Mouse (Mus musculus): Measurements from ENCODE around the gene Kank1. TPM values are rescaled to one million over a fixed set of nuclear protein-coding genes. Genes with fewer than 3 reads are reported as not detected.
A peak's percentile ranks its signal among the peaks of the same experiment; 100 is the strongest.

Kank1 gene
- total and polyA plus RNA-seq, 2 experiments from 2014 or later: 27.0 to 41.2 TPM

GRCm38 (mm10) chr19:25271591-25271990, 34.8 kb downstream of the Kank1 start:
- Histone ChIP-seq H3K9ac (replicated peaks; ENCODE audit: low read depth, low read length) (no peak overlapping the region), H3K27ac (ENCODE audit: low read depth) (no peak overlapping the region), H3K4me3 (ENCODE audit: low read depth, low read length) (no peak overlapping the region), H3K9me3 (replicated peaks; ENCODE audit: control insufficient read depth, low read length) (no peaks in the 10 kb centered on the region), H3K27me3 (ENCODE audit: control insufficient read depth, insufficient read depth, low read length) (no peaks in the 10 kb centered on the region), H3K4me2 (ENCODE audit: low read depth, low read length) (no peak overlapping the region), H3K4me1 (ENCODE audit: control insufficient read depth, insufficient read depth) (peaks cover 33% of the 10 kb centered on the region), H3K36me3 (replicated peaks; ENCODE audit: control insufficient read depth, insufficient read depth, low read length) (no peaks in the 10 kb centered on the region)
- WGBS: 48% methylated on average over 9 of the region's 9 CpGs
- TF ChIP-seq CTCF (IDR thresholded peaks at IDR 0.05; ENCODE audit: low read depth) (no peak), EP300 (IDR thresholded peaks at IDR 0.05; ENCODE audit: low read depth) (no peak)
- ATAC-seq (ENCODE audit: insufficient read depth, low read depth): no peak
- DNase-seq (ENCODE audit: low spot score): no peak

DNA sequence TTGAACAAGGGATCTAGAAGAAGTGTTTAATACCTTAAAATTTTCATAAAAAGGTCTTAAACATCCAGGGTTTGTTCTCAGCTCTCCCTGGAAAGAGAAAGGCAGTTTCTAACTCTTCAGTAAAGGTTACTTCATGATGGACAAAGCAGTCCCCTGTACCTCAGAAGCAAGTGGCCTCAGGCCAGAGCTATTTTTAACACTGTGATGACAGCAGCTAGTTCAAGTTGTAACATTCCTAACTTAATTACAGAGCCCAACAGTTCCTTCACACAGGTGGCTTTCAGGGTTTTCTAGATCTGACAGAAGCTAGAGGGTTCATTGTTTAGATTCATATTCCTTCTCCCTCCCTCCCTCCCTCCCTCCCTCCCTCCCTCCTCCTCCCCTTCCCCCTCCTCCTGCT, 36.4 kb downstream of the Kank1 start:
- H3K27me3 ChIP-seq (ENCODE audit: control insufficient read depth, insufficient read depth, low read length): no peaks in the 10 kb centered on the region
- H3K36me3 ChIP-seq (replicated peaks; ENCODE audit: control insufficient read depth, insufficient read depth, low read length): no peaks in the 10 kb centered on the region
- H3K4me2 ChIP-seq (ENCODE audit: low read depth, low read length): peak overlapping the region; percentile 30
- no peaks in the 10 kb centered on the region for H3K9me3 ChIP-seq (replicated peaks; ENCODE audit: control insufficient read depth, low read length)
- ATAC-seq (ENCODE audit: insufficient read depth, low read depth) (peak; percentile 66), DNase-seq (ENCODE audit: low spot score) (peak; percentile 82)
- TF ChIP-seq CTCF (IDR thresholded peaks at IDR 0.05; ENCODE audit: low read depth) (no peak), EP300 (IDR thresholded peaks at IDR 0.05; ENCODE audit: low read depth) (no peak)
- no peak overlapping the region for H3K4me3 ChIP-seq (ENCODE audit: low read depth, low read length)
- H3K27ac ChIP-seq (ENCODE audit: low read depth): peak overlapping the region; percentile 72
- H3K4me1 ChIP-seq (ENCODE audit: control insufficient read depth, insufficient read depth): peaks cover 31% of the 10 kb centered on the region
- no peak overlapping the region for H3K9ac ChIP-seq (replicated peaks; ENCODE audit: low read depth, low read length)

GRCm38 (mm10) chr19:25276600-25277395, 40.0 kb downstream of the Kank1 start:
- no peaks in the 10 kb centered on the region for H3K9me3 ChIP-seq (replicated peaks; ENCODE audit: control insufficient read depth, low read length)
- no peaks in the 10 kb centered on the region for H3K27me3 ChIP-seq (ENCODE audit: control insufficient read depth, insufficient read depth, low read length)
- no peak overlapping the region for H3K27ac ChIP-seq (ENCODE audit: low read depth)
- H3K36me3 ChIP-seq (replicated peaks; ENCODE audit: control insufficient read depth, insufficient read depth, low read length): no peaks in the 10 kb centered on the region
- DNase-seq (ENCODE audit: low spot score): no peak
- no peak for ATAC-seq (ENCODE audit: insufficient read depth, low read depth)
- no peak overlapping the region for H3K4me2 ChIP-seq (ENCODE audit: low read depth, low read length)
- WGBS: 86% methylated on average over 15 of the region's 15 CpGs
- TF ChIP-seq CTCF (IDR thresholded peaks at IDR 0.05; ENCODE audit: low read depth): no peak
- no peak overlapping the region for H3K9ac ChIP-seq (replicated peaks; ENCODE audit: low read depth, low read length)
- peaks cover 30% of the 10 kb centered on the region for H3K4me1 ChIP-seq (ENCODE audit: control insufficient read depth, insufficient read depth)
- no peak overlapping the region for H3K4me3 ChIP-seq (ENCODE audit: low read depth, low read length)

GRCm38 (mm10) chr19:25277761-25278160, 41.0 kb downstream of the Kank1 start:
- ATAC-seq (ENCODE audit: insufficient read depth, low read depth) (peak; percentile 57), DNase-seq (ENCODE audit: low spot score) (peak; percentile 58)
- H3K4me1 ChIP-seq (ENCODE audit: control insufficient read depth, insufficient read depth): peaks cover 24% of the 10 kb centered on the region
- no peaks in the 10 kb centered on the region for H3K27me3 ChIP-seq (ENCODE audit: control insufficient read depth, insufficient read depth, low read length)
- 21% methylated on average over 5 of the region's 5 CpGs for WGBS
- peak overlapping the region; percentile 18 for H3K4me2 ChIP-seq (ENCODE audit: low read depth, low read length)
- H3K9me3 ChIP-seq (replicated peaks; ENCODE audit: control insufficient read depth, low read length): no peaks in the 10 kb centered on the region
- no peak overlapping the region for H3K4me3 ChIP-seq (ENCODE audit: low read depth, low read length)
- H3K36me3 ChIP-seq (replicated peaks; ENCODE audit: control insufficient read depth, insufficient read depth, low read length): no peaks in the 10 kb centered on the region
- peak overlapping the region; percentile 7; the same call in 1 of the 2 replicates for H3K27ac ChIP-seq (ENCODE audit: low read depth)
- H3K9ac ChIP-seq (replicated peaks; ENCODE audit: low read depth, low read length): no peak overlapping the region
- TF ChIP-seq CTCF (IDR thresholded peaks at IDR 0.05; ENCODE audit: low read depth) (no peak), EP300 (IDR thresholded peaks at IDR 0.05; ENCODE audit: low read depth) (0 out of 2 replicates have a peak, but pooled peaks have one; percentile 45)

DNA sequence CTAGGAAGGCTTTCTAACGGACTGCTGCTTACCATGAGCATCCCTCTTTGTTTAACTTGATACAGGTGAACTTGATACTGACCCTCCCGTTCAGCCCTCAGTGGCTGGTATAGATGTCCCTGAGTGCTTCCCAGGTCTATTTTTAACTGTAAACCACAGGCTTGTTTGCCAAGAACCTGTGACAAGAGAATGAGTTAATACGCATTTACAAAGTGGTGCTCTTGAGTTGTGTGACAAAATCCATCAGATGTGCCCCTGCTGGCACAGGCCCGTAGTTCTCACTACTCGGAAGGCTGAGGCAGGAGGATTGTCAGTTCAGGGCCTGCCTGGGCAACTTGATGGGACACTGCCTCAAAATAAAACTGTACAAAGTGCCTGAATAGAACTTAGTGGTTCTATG, 42.8 kb downstream of the Kank1 start:
- DNase-seq (ENCODE audit: low spot score) (no peak), ATAC-seq (ENCODE audit: insufficient read depth, low read depth) (peak; percentile 54)
- no peaks in the 10 kb centered on the region for H3K36me3 ChIP-seq (replicated peaks; ENCODE audit: control insufficient read depth, insufficient read depth, low read length)
- H3K27me3 ChIP-seq (ENCODE audit: control insufficient read depth, insufficient read depth, low read length): no peaks in the 10 kb centered on the region
- peaks cover 18% of the 10 kb centered on the region for H3K4me1 ChIP-seq (ENCODE audit: control insufficient read depth, insufficient read depth)
- no peak overlapping the region for H3K9ac ChIP-seq (replicated peaks; ENCODE audit: low read depth, low read length)
- no peak overlapping the region for H3K4me2 ChIP-seq (ENCODE audit: low read depth, low read length)
- no peak overlapping the region for H3K4me3 ChIP-seq (ENCODE audit: low read depth, low read length)
- no peaks in the 10 kb centered on the region for H3K9me3 ChIP-seq (replicated peaks; ENCODE audit: control insufficient read depth, low read length)
- H3K27ac ChIP-seq (ENCODE audit: low read depth): no peak overlapping the region
- TF ChIP-seq EP300 (IDR thresholded peaks at IDR 0.05; ENCODE audit: low read depth) (no peak), CTCF (IDR thresholded peaks at IDR 0.05; ENCODE audit: low read depth) (0 out of 2 replicates have a peak, but pooled peaks have one; percentile 6)
- 35% methylated on average over 5 of the region's 5 CpGs for WGBS

- Histone ChIP-seq H3K4me3 (ENCODE audit: low read depth, low read length) (no peak overlapping the region), H3K36me3 (replicated peaks; ENCODE audit: control insufficient read depth, insufficient read depth, low read length) (no peaks in the 10 kb centered on the region), H3K4me2 (ENCODE audit: low read depth, low read length) (no peak overlapping the region), H3K9me3 (replicated peaks; ENCODE audit: control insufficient read depth, low read length) (no peaks in the 10 kb centered on the region), H3K9ac (replicated peaks; ENCODE audit: low read depth, low read length) (no peak overlapping the region), H3K27ac (ENCODE audit: low read depth) (no peak overlapping the region), H3K4me1 (ENCODE audit: control insufficient read depth, insufficient read depth) (peaks cover 13% of the 10 kb centered on the region), H3K27me3 (ENCODE audit: control insufficient read depth, insufficient read depth, low read length) (no peaks in the 10 kb centered on the region)
- TF ChIP-seq CTCF (IDR thresholded peaks at IDR 0.05; ENCODE audit: low read depth): no peak
- TF ChIP-seq EP300 (IDR thresholded peaks at IDR 0.05; ENCODE audit: low read depth): no peak
- WGBS: 98% methylated on average over 2 of the region's 2 CpGs
- DNase-seq (ENCODE audit: low spot score): no peak
- ATAC-seq (ENCODE audit: insufficient read depth, low read depth): no peak
Measured at GRCm38 (mm10) chr19:25283665-25284064, 46.9 kb downstream of the Kank1 start.

All from heart, postnatal 0 days (tissue).